Mouse (Mus musculus): ENCODE data around the gene Apof.

- TF ChIP-seq POLR2A (IDR thresholded peaks at IDR 0.05; ENCODE audit: borderline replicate concordance, extremely low read depth, low read depth, low read length) (no peak), CTCF (IDR thresholded peaks at IDR 0.05; ENCODE audit: insufficient read depth, low read length) (no peak)
These were observed 14.5 kb downstream of the Apof start for GRCm38 (mm10) chr10:128282886-128283450.

Measured in lung, adult 2 months (tissue).